Mouse (Mus musculus) CD4-positive helper T cell, adult 2 months (primary cell): ENCODE measurements around the gene Plekhj1.
A peak's percentile ranks its signal among the peaks of the same experiment; 100 is the strongest.
"Not testable (repeated sequence)": the region's sequence is repeated elsewhere in the genome, so short reads cannot be mapped to it uniquely, and the experiment has no call there.

Experiments used
- DNase-seq: peaks from one replicate; pipeline ENCODE4 v3.0.0-alpha.2; 2012; ENCODE audit warnings: low read depth, missing footprints, low spot score

The Plekhj1 gene

GRCm38 (mm10) chr10:80826151-80827062 lies 28.0 kb upstream of the Plekhj1 start, which contains the start of gene Oaz1:
TSS of gene Oaz1 (plus strand) at chr10:80826656.
- peak; percentile 100 for DNase-seq

- no peak for DNase-seq
Observed at GRCm38 (mm10) chr10:80824827-80825226, 26.4 kb upstream of the Plekhj1 start.

DNA sequence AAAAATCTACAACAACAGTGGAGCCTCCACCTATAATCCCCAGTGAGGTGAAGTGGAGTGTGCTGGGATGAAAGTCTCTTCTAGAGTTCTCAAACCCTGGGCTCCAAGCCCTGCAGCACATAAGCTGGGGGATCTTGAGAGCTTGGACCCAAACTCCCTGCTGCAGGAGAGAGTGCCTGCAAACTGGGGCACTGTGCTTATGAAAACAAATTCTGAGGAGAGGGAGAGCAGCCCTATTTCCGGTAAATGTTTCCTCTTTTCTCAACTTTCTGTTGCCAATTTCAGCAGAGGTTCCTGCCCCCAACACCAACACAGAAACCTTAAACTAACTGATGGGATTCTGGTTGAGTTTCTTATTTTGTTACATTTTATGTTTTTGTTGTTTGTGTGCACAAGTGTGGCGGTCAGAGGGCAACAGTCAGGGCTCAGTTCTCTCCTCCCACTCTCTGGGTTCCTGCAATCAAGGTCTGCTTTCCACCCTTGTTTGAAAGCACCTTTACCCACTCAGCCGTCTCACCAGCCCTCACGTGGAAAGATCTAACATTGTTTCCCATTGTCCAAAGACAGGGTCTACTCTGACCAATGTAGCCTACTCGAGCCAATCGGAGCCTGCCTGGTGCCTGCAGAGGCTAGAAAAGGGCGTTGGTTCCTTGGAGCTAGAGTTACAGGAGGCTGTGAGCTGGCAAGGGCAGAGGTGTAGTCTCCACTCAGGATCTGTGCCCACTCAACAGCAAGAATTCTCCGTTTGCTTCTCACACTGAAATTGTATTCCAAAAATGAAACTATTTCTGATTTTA lies 25.6 kb upstream of the Plekhj1 start:
- DNase-seq: peak; percentile 42

- DNase-seq: no peak
Observed at GRCm38 (mm10) chr10:80823316-80823715, 24.9 kb upstream of the Plekhj1 start.

DNA sequence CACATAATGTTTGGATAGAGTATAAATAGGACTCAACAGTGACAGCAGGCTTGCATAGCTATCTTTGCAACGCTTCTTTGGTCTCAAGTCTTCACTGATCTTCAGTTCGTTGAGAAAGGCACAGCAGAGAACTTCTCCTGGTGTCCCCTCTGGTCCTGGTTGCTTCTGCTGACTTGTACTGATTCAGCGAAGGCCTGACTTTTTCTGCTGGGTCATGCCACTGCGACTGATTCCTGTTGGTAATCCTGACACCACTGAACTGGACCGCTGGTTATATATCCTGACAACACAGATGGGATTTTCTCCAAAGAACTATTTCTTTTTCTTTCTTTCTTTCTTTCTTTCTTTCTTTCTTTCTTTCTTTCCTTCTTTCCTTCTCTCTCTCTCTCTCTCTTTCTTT lies 24.1 kb upstream of the Plekhj1 start:
- DNase-seq: no peak

DNA sequence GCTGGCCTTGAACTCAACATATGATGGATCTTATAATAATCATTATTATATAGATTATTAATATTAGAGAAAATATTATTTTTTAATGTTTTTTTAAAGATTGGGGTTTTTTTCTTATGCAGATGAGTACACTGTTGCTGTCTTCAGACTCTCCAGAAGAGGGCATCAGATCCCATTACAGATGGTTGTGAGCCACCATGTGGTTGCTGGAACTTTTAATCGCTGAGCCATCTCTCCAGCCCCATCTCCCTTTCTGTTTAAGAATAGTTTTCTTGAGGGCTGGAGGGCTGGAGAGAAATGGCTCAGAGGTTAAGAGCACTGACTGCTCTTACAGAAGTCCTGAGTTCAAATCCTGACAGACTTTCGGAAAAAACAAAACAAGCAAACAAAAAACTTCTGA lies 23.6 kb upstream of the Plekhj1 start:
- peak; percentile 65 for DNase-seq

- DNase-seq: no peak
Observed at GRCm38 (mm10) chr10:80819406-80819805, 21.0 kb upstream of the Plekhj1 start.

DNA sequence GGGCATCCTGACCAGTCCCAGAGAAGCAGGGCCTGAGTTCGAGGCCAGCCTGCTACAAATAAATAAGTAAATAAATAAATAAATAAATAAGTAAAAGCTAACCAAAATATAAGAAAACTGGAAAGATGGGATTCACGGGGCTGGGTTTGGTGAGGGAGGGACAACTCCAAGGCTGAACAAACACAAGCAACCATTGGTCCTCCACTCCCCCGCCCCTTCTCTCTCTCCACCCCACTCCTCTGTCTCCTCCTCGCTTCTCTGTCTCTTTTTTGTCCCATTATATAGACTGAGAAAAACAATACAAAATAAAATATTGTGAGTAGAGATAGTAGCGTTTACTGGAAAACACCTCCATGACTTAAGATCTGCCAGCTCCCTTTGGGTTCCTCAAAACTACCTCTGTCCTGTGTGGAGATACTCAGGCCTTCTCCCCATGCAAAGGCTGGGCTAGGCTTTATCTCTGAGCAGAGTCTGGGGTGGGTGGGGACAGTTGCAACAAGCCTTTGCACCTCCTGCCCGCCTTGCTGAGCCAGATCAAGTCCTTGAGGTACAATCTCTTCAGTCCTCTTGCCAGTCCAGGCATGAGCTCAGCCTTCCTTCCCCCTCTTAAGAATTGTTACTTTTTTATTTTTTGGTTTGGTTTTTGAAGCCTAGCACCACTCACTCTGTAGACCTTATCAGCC lies 20.3 kb upstream of the Plekhj1 start:
- DNase-seq: no peak

- not testable (repeated sequence) for DNase-seq
Observed at GRCm38 (mm10) chr10:80817955-80818354, 19.5 kb upstream of the Plekhj1 start.

GRCm38 (mm10) chr10:80817164-80817563 lies 18.7 kb upstream of the Plekhj1 start:
- no peak for DNase-seq

DNA sequence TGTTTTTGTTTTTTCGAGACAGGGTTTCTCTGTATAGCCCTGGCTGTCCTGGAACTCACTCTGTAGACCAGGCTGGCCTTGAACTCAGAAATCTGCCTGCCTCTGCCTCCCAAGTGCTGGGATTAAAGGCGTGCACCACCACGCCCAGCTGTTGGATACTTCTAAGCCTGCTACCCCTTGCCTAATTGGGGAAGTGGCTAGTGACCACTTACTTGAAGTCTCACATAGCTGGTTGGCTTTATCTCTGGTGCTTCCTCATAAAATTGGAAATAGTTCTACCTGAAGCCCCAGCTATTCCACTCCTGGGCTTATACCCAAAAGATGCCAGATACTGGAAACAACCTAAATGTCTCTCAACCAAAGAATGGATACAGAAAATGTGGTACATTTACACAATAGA lies 17.9 kb upstream of the Plekhj1 start:
- not testable (repeated sequence) for DNase-seq

GRCm38 (mm10) chr10:80814800-80815199 lies 16.4 kb upstream of the Plekhj1 start:
- DNase-seq: no peak

DNA sequence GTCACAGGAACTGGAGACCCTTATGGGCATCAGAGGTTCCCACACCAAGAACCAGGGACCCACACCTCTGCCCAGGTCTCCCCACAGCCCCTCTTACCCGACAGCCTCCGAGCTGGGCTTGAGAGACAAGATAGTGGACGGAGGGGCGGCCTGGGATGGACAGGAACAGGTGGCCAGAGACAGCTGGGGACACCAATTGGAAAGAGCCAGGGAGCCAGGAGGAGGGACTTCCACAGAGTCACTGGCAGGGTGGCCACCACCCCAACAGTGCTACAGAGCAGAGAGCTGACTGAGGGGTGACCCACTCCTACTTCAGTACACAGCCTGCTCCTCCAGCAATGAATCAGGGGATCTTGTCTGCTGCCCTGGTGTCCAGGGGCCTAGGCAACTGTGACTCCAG lies 14.9 kb upstream of the Plekhj1 start, which contains the start of gene Jsrp1:
TSS of gene Jsrp1 (minus strand) at position 133 of the 400 bp plus-strand sequence.
- no peak for DNase-seq

GRCm38 (mm10) chr10:80812391-80813041 lies 14.1 kb upstream of the Plekhj1 start:
- DNase-seq: no peak

DNA sequence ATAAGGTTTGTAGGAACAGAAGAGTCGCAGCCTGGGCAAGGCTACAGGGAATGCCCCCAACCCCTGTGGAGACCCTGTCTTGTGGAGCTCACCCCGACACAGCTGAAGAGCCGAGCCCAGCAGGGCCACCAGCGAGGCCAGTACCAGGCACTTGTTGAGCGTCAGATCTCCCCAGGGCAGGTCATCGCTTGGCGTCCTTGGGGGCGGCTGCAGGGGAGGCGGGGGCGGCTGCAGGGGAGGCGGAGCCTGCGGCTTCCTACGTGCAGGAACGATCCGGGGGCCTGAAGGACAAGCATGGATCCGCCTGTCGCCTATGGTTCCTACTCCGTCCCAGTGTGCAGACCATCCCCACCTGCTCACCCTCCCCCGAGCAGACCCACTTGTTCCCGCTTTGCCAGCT lies 11.7 kb upstream of the Plekhj1 start:
- DNase-seq: no peak

DNA sequence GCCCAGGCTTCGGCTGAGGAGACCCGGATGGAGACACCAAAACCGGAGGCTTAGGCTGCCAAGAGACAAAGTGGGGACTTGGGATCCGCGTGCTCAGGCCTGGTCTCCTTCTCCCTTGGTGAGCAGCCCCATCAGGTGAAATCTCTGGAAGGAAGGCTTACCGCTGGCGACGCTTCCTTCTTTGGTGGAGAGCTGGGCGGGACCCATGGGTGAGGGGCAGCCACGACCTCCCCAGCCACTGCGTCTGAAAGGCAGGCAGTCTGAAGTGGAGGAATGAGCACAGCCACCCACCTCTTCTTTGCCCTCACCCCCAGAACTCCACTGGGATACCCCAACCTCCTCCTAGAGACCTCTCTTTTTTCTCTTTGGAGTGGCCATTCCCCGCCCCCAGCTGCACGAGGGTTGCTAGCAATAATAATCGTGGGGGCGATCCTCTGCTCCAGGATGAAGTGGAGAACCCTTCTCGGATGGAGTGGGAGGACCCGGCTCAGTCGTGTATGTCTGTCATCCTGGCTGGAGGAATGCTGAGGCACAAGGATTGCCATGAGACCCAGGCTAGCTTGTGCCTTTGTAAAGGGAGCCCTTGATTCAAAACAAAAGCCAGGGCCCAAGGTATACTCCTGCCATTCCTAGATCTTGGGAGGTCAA lies 10.7 kb upstream of the Plekhj1 start:
- no peak for DNase-seq

- no peak for DNase-seq
Observed at GRCm38 (mm10) chr10:80808099-80808984, 9.9 kb upstream of the Plekhj1 start.

- peak; percentile 70 for DNase-seq
Observed at GRCm38 (mm10) chr10:80807057-80807627, 8.7 kb upstream of the Plekhj1 start.

- DNase-seq: no peak
Observed at GRCm38 (mm10) chr10:80806341-80807056, 8.1 kb upstream of the Plekhj1 start.
